Mouse (Mus musculus): Measurements from ENCODE around the gene Acot1. TPM values are rescaled to one million over a fixed set of nuclear protein-coding genes. Genes with fewer than 3 reads are reported as not detected.
"Not testable (repeated sequence)": the region's sequence is repeated elsewhere in the genome, so short reads cannot be mapped to it uniquely, and the experiment has no call there.

The Acot1 gene
- 46.6 and 52.5 TPM in 2 replicates for polyA plus RNA-seq (2016; fragmentation: Nextera tagmentation; extraction: Ambion mirVana)

GRCm38 (mm10) chr12:84009171-84009965 is at the start of gene Acot1:
Acot1 (plus strand) TSS chr12:84009490.
- H3K4me3 ChIP-seq, result peak within 1 kb of the TSS; percentile 56
- H3K27me3 ChIP-seq (ENCODE audit: low read depth, poor library complexity, severe bottlenecking); H3K9me3 ChIP-seq (replicated peaks); H3K36me3 ChIP-seq: not testable (repeated sequence)
- peak within 1 kb of the TSS; percentile 86 for H3K27ac ChIP-seq (replicated peaks)
- peak; percentile 82 for DNase-seq (ENCODE audit: low spot score)
- peaks cover 52% of the 10 kb centered on the region for H3K4me1 ChIP-seq
- under 1% methylated on average over 68 of the region's 70 CpGs for WGBS

- Histone ChIP-seq H3K27me3 (ENCODE audit: low read depth, poor library complexity, severe bottlenecking) (no peaks in the 10 kb centered on the region), H3K4me3 (no peak overlapping the region), H3K4me1 (no peaks in the 10 kb centered on the region), H3K27ac (replicated peaks) (no peak overlapping the region), H3K9me3 (replicated peaks) (no peaks in the 10 kb centered on the region), H3K36me3 (no peaks in the 10 kb centered on the region)
- DNase-seq (ENCODE audit: low spot score), result no peak
- 86% methylated on average over 7 of the region's 7 CpGs for WGBS
Measured at GRCm38 (mm10) chr12:83965235-83965634, 44.1 kb upstream of the Acot1 start.

GRCm38 (mm10) chr12:83972117-83972516 is 37.2 kb upstream of the Acot1 start:
- peaks cover 9% of the 10 kb centered on the region; the same call in 1 of the 2 replicates for H3K9me3 ChIP-seq (replicated peaks)
- no peak for DNase-seq (ENCODE audit: low spot score)
- H3K4me3 ChIP-seq, result no peak overlapping the region
- H3K36me3 ChIP-seq, result no peaks in the 10 kb centered on the region
- H3K4me1 ChIP-seq, result no peaks in the 10 kb centered on the region
- no peaks in the 10 kb centered on the region for H3K27me3 ChIP-seq (ENCODE audit: low read depth, poor library complexity, severe bottlenecking)
- WGBS, result 77% methylated on average over 2 of the region's 2 CpGs
- H3K27ac ChIP-seq (replicated peaks), result no peak overlapping the region

- no peak overlapping the region for H3K27ac ChIP-seq (replicated peaks)
- no peaks in the 10 kb centered on the region for H3K36me3 ChIP-seq
- peaks cover 9% of the 10 kb centered on the region; the same call in 1 of the 2 replicates for H3K4me1 ChIP-seq
- peaks cover 9% of the 10 kb centered on the region; the same call in 1 of the 2 replicates for H3K9me3 ChIP-seq (replicated peaks)
- no peaks in the 10 kb centered on the region for H3K27me3 ChIP-seq (ENCODE audit: low read depth, poor library complexity, severe bottlenecking)
- DNase-seq (ENCODE audit: low spot score), result no peak
- H3K4me3 ChIP-seq, result no peak overlapping the region
- WGBS, result 91% methylated on average over 6 of the region's 6 CpGs
Measured at GRCm38 (mm10) chr12:83978862-83979261, 30.4 kb upstream of the Acot1 start.

- no peak overlapping the region for H3K4me3 ChIP-seq
- WGBS, result 94% methylated on average over 4 of the region's 4 CpGs
- H3K27me3 ChIP-seq (ENCODE audit: low read depth, poor library complexity, severe bottlenecking), result 0 out of 2 replicates have a peak, but pooled peaks cover 2% of the 10 kb centered on the region
- no peaks in the 10 kb centered on the region for H3K9me3 ChIP-seq (replicated peaks)
- DNase-seq (ENCODE audit: low spot score), result no peak
- no peaks in the 10 kb centered on the region for H3K36me3 ChIP-seq
- H3K27ac ChIP-seq (replicated peaks), result no peak overlapping the region
- peaks cover 9% of the 10 kb centered on the region; the same call in 1 of the 2 replicates for H3K4me1 ChIP-seq
Measured at GRCm38 (mm10) chr12:83981615-83982014, 27.7 kb upstream of the Acot1 start.

GRCm38 (mm10) chr12:83984752-83985151 is 24.5 kb upstream of the Acot1 start, which contains the start of gene Heatr4:
Heatr4 (minus strand) TSS chr12:83984852.
- no peak for DNase-seq (ENCODE audit: low spot score)
- Histone ChIP-seq H3K4me3 (no peak within 1 kb of the TSS), H3K27me3 (ENCODE audit: low read depth, poor library complexity, severe bottlenecking) (0 out of 2 replicates have a peak, but pooled peaks cover 5% of the 10 kb centered on the region), H3K4me1 (peaks cover 29% of the 10 kb centered on the region), H3K9me3 (replicated peaks) (no peaks in the 10 kb centered on the region), H3K27ac (replicated peaks) (no peak within 1 kb of the TSS), H3K36me3 (0 out of 2 replicates have a peak, but pooled peaks cover 3% of the 10 kb centered on the region)
- 68% methylated on average over 4 of the region's 4 CpGs for WGBS

GRCm38 (mm10) chr12:83987242-83987582 is 22.1 kb upstream of the Acot1 start:
- DNase-seq (ENCODE audit: low spot score), result no peak
- Histone ChIP-seq H3K27ac (replicated peaks) (peak overlapping the region; percentile 92), H3K4me1 (peaks cover 28% of the 10 kb centered on the region), H3K9me3 (replicated peaks) (no peaks in the 10 kb centered on the region), H3K4me3 (peak overlapping the region; percentile 67), H3K27me3 (ENCODE audit: low read depth, poor library complexity, severe bottlenecking) (0 out of 2 replicates have a peak, but pooled peaks cover 5% of the 10 kb centered on the region), H3K36me3 (peaks cover 8% of the 10 kb centered on the region; the same call in 1 of the 2 replicates)
- WGBS, result 43% methylated on average over 8 of the region's 8 CpGs

- WGBS, result 1% methylated on average over 80 of the region's 80 CpGs
- DNase-seq (ENCODE audit: low spot score), result peak; percentile 85
- H3K4me3 ChIP-seq, result peak within 1 kb of the TSS; percentile 67
Measured at GRCm38 (mm10) chr12:83987583-83988441, 21.5 kb upstream of the Acot1 start, which contains the start of gene Acot2. Acot2 (plus strand) TSS chr12:83987861.

GRCm38 (mm10) chr12:83988483-83988882 is 20.8 kb upstream of the Acot1 start:
- Histone ChIP-seq H3K4me1 (peaks cover 21% of the 10 kb centered on the region), H3K36me3 (peaks cover 18% of the 10 kb centered on the region), H3K27me3 (ENCODE audit: low read depth, poor library complexity, severe bottlenecking) (0 out of 2 replicates have a peak, but pooled peaks cover 5% of the 10 kb centered on the region), H3K4me3 (peak overlapping the region; percentile 67), H3K9me3 (replicated peaks) (no peaks in the 10 kb centered on the region), H3K27ac (replicated peaks) (peak overlapping the region; percentile 92)
- WGBS, result 75% methylated on average over 4 of the region's 4 CpGs
- no peak for DNase-seq (ENCODE audit: low spot score)

More at GRCm38 (mm10) chr12:83987583-83988441, 21.5 kb upstream of the Acot1 start, which contains the start of gene Acot2:
- Histone ChIP-seq H3K27ac (replicated peaks) (peak within 1 kb of the TSS; percentile 92), H3K4me1 (peaks cover 22% of the 10 kb centered on the region), H3K36me3 (peaks cover 11% of the 10 kb centered on the region), H3K9me3 (replicated peaks) (no peaks in the 10 kb centered on the region), H3K27me3 (ENCODE audit: low read depth, poor library complexity, severe bottlenecking) (0 out of 2 replicates have a peak, but pooled peaks cover 5% of the 10 kb centered on the region)

- no peak overlapping the region for H3K4me3 ChIP-seq
- 95% methylated on average over 4 of the region's 4 CpGs for WGBS
- H3K27ac ChIP-seq (replicated peaks), result no peak overlapping the region
- peaks cover 27% of the 10 kb centered on the region for H3K36me3 ChIP-seq
- no peak for DNase-seq (ENCODE audit: low spot score)
- H3K4me1 ChIP-seq, result peaks cover 21% of the 10 kb centered on the region
- no peaks in the 10 kb centered on the region for H3K9me3 ChIP-seq (replicated peaks)
- 0 out of 2 replicates have a peak, but pooled peaks cover 5% of the 10 kb centered on the region for H3K27me3 ChIP-seq (ENCODE audit: low read depth, poor library complexity, severe bottlenecking)
Measured at GRCm38 (mm10) chr12:83989378-83989777, 19.9 kb upstream of the Acot1 start.

- no peak overlapping the region for H3K27ac ChIP-seq (replicated peaks)
- WGBS, result 83% methylated on average over 2 of the region's 2 CpGs
- no peaks in the 10 kb centered on the region for H3K27me3 ChIP-seq (ENCODE audit: low read depth, poor library complexity, severe bottlenecking)
- DNase-seq (ENCODE audit: low spot score), result no peak
- peaks cover 5% of the 10 kb centered on the region for H3K9me3 ChIP-seq (replicated peaks)
- no peak overlapping the region for H3K4me3 ChIP-seq
- H3K4me1 ChIP-seq, result no peaks in the 10 kb centered on the region
- peaks cover 24% of the 10 kb centered on the region for H3K36me3 ChIP-seq
Measured at GRCm38 (mm10) chr12:83997221-83997620, 12.1 kb upstream of the Acot1 start.

GRCm38 (mm10) chr12:83998341-83999107 is 10.8 kb upstream of the Acot1 start:
- Histone ChIP-seq H3K27ac (replicated peaks) (no peak overlapping the region), H3K4me1 (no peaks in the 10 kb centered on the region), H3K9me3 (replicated peaks) (peaks cover 8% of the 10 kb centered on the region), H3K36me3 (peaks cover 14% of the 10 kb centered on the region), H3K27me3 (ENCODE audit: low read depth, poor library complexity, severe bottlenecking) (no peaks in the 10 kb centered on the region), H3K4me3 (no peak overlapping the region)
- WGBS, result 75% methylated on average over 11 of the region's 11 CpGs
- no peak for DNase-seq (ENCODE audit: low spot score)

Data from midbrain, embryonic 10.5 days (tissue).